Mouse (Mus musculus) testis, adult 2 months (tissue): ENCODE data around the gene Rbm14.

Experiments
- CTCF ChIP-seq: fragments of 200-500 bp; IDR thresholded peaks from 2 replicates; pipeline ENCODE4 v1.5.1; 2012; ENCODE audit warnings: low read depth, mild to moderate bottlenecking, inconsistent platforms, low read length, moderate library complexity; ENCODE audit not compliant: control insufficient read depth, insufficient read depth, insufficient replicate concordance
- POLR2A ChIP-seq: fragments of 200-500 bp; IDR thresholded peaks from 2 replicates; pipeline ENCODE4 v1.6.1; 2012; ENCODE audit warnings: low read depth, mild to moderate bottlenecking, inconsistent platforms, low read length, moderate library complexity; ENCODE audit not compliant: control insufficient read depth

DNA sequence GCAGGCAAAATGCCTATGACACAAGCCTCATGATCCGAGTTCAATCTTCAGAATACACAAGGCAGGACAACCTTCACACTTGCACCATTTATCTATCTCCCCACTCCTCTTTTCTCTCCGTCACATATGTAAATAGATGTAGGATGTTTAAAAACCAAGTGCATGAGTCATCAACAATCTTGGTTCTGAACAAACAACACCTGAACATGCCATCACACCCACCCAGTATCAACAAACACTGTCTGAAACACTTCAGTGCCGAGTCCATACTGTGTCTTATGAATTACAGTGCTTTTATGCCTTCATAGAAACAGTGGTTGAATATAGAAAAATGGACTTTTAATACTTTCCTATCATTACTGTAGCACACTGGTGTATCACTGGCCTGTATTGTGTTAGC, 38.6 kb downstream of the Rbm14 start:
- TF ChIP-seq CTCF (no peak), POLR2A (no peak)
